In genomic region chr7:28720753-28721537, GRCm38 (mm10) we compare ENCODE assay signal across 22 mouse cellular contexts. TPM values are rescaled to one million over a fixed set of nuclear protein-coding genes. Genes with fewer than 3 reads are reported as not detected.
DNase-seq lines count a peak whose midpoint lies in the region; ATAC-seq and TF ChIP-seq lines count a peak whose summit lies in the region.
"Had no signal": no experiment of that assay in that cellular context is flagged by ENCODE, and none has a peak within 500 bp of the region (broad histone marks: within the 10 kb centered on the region; RNA-seq: fewer than 3 reads in every experiment).

No protein-coding gene starts in this region.

- no peak overlapping the region for H3K4me2 ChIP-seq in hindbrain, postnatal 0 days (ENCODE audit: low read depth, low read length)
- no peak overlapping the region for H3K4me2 ChIP-seq in hindbrain, embryonic 14.5 days (replicated peaks)

- no peak overlapping the region for H3K9ac ChIP-seq in hindbrain, postnatal 0 days (replicated peaks; ENCODE audit: low read length)
- no peak overlapping the region for H3K9ac ChIP-seq in hindbrain, embryonic 14.5 days

- no peaks in the 10 kb centered on the region for H3K36me3 ChIP-seq in hindbrain, postnatal 0 days (ENCODE audit: insufficient read depth, low read length)
- H3K36me3 ChIP-seq in hindbrain, embryonic 14.5 days (replicated peaks; ENCODE audit: control insufficient read depth, insufficient read depth): no peaks in the 10 kb centered on the region
- H3K36me3 ChIP-seq in thymus, adult 2 months (ENCODE audit: control insufficient read depth, insufficient read depth, low read length): no peaks in the 10 kb centered on the region
- H3K36me3 ChIP-seq: G1E had no signal

- no peak for ATAC-seq in hindbrain, postnatal 0 days
- ATAC-seq in hindbrain, embryonic 14.5 days (ENCODE audit: low FRiP score): no peak
- no peak for ATAC-seq in erythroblast, adult 5-6 weeks (replicated peaks; ENCODE audit: low FRiP score, poor library complexity, severe bottlenecking)
- ATAC-seq in CD4-positive, CD25-positive, alpha-beta regulatory T cell, adult 4 months: no peak

- H3K9me3 ChIP-seq in hindbrain, postnatal 0 days (ENCODE audit: low read length): no peaks in the 10 kb centered on the region
- no peaks in the 10 kb centered on the region for H3K9me3 ChIP-seq in hindbrain, embryonic 14.5 days (ENCODE audit: control insufficient read depth, low read length)
- H3K9me3 ChIP-seq: forebrain, embryonic 10.5 days had no signal

- peak; percentile 29 for DNase-seq in hindbrain, postnatal 0 days (ENCODE audit: low spot score)
- DNase-seq in hindbrain, embryonic 14.5 days (ENCODE audit: low spot score): no peak
- DNase-seq in thymus, adult 2 months: no peak
- no peak for DNase-seq in thymus, postnatal 4 days
- DNase-seq in forelimb bud, embryonic 11.5 days (ENCODE audit: low read depth, low spot score): peak; percentile 52
- DNase-seq in layer of hippocampus, adult 2 months (ENCODE audit: low spot score in 2 of 2): no peak
- DNase-seq: adrenal gland, postnatal 14 days; B cell, adult 2 months; kidney, adult 18-20 months; kidney, postnatal 36 days; layer of hippocampus, postnatal 36 days; right cerebral cortex, postnatal 14 days; thymus, postnatal 25 days had no signal

- H3K27ac ChIP-seq in hindbrain, postnatal 0 days: no peak overlapping the region
- H3K27ac ChIP-seq in hindbrain, embryonic 14.5 days: no peak overlapping the region
- H3K27ac ChIP-seq in thymus, adult 2 months (ENCODE audit: control insufficient read depth, insufficient read depth, low read length): peak overlapping the region; percentile 22; the same call in 1 of the 2 replicates
- H3K27ac ChIP-seq in layer of hippocampus, adult 2 months: no peak overlapping the region
- H3K27ac ChIP-seq: forebrain, embryonic 10.5 days had no signal

- H3K27me3 ChIP-seq in hindbrain, postnatal 0 days (ENCODE audit: insufficient read depth, low read length): no peaks in the 10 kb centered on the region
- H3K27me3 ChIP-seq in hindbrain, embryonic 14.5 days (ENCODE audit: control insufficient read depth, insufficient read depth, low read length): no peaks in the 10 kb centered on the region
- no peaks in the 10 kb centered on the region for H3K27me3 ChIP-seq in thymus, adult 2 months (ENCODE audit: control insufficient read depth, insufficient read depth, low read length)

- H3K4me3 ChIP-seq in hindbrain, postnatal 0 days (ENCODE audit: low read length): no peak overlapping the region
- H3K4me3 ChIP-seq in hindbrain, embryonic 14.5 days (replicated peaks; ENCODE audit: low read length): no peak overlapping the region
- H3K4me3 ChIP-seq in thymus, adult 2 months (ENCODE audit: control insufficient read depth, insufficient read depth, low read length): no peak overlapping the region
- no peak overlapping the region for H3K4me3 ChIP-seq in layer of hippocampus, adult 2 months
- H3K4me3 ChIP-seq: forebrain, embryonic 10.5 days had no signal

- H3K4me1 ChIP-seq in hindbrain, postnatal 0 days (ENCODE audit: insufficient read depth, low read length): peaks cover 5% of the 10 kb centered on the region; the same call in 1 of the 2 replicates
- H3K4me1 ChIP-seq in hindbrain, embryonic 14.5 days (replicated peaks; ENCODE audit: control insufficient read depth, insufficient read depth, low read length): 0 out of 2 replicates have a peak, but pooled peaks cover 9% of the 10 kb centered on the region
- H3K4me1 ChIP-seq in thymus, adult 2 months (replicated peaks; ENCODE audit: control insufficient read depth, insufficient read depth, low read length): peaks cover 18% of the 10 kb centered on the region

- 57% methylated on average over 3 of the region's 3 CpGs for WGBS in hindbrain, postnatal 0 days
- whole genome bisulfite sequencing in hindbrain, embryonic 14.5 days: 66% methylated on average over 3 of the region's 3 CpGs
- 67% methylated on average over 3 of the region's 3 CpGs for WGBS in thymus, adult 2 months

- no peak for TF ChIP-seq POLR2A in thymus, adult 2 months (IDR thresholded peaks at IDR 0.05; ENCODE audit: control insufficient read depth, extremely low read depth, insufficient read depth, low read length, poor library complexity)

- TF ChIP-seq CTCF in hindbrain, postnatal 0 days (IDR thresholded peaks at IDR 0.05; ENCODE audit: low read depth): no peak
- no peak for TF ChIP-seq CTCF in thymus, adult 2 months (IDR thresholded peaks at IDR 0.05; ENCODE audit: borderline replicate concordance, control insufficient read depth, extremely low read depth, insufficient read depth, low read length, poor library complexity)
- TF ChIP-seq CTCF in layer of hippocampus, adult 2 months (conservative IDR thresholded peaks at IDR 0.05): no peak

RNA-seq across cellular contexts. Expression of gene Fbxo17, which starts 4.3 kb away (rescaled TPM):
- total RNA-seq in hindbrain, postnatal 0 days (2014; rRNA removed): 3.7 and 5.0 TPM in 2 replicates
- 6.5 and 7.7 TPM in 2 replicates for polyA plus RNA-seq in hindbrain, postnatal 0 days (2015; fragmentation: Nextera tagmentation; extraction: Ambion mirVana)
- 2.3 TPM in 2 replicates for polyA plus RNA-seq in hindbrain, embryonic 14.5 days (2014; fragmentation: Nextera tagmentation; extraction: Ambion mirVana)
- polyA plus RNA-seq in thymus, adult 2 months (2012; rRNA removed): 5.0 and 6.2 TPM in 2 replicates
- 1.3 TPM in 1 of 2 replicates, not detected in the other for total RNA-seq in erythroblast, adult 5-6 weeks (2015; ENCODE audit: low replicate concordance)
- total RNA-seq in erythroblast, adult 5-6 weeks (2017; ENCODE audit: low replicate concordance): 2.4 TPM in 1 of 2 replicates, not detected in the other
- total RNA-seq in layer of hippocampus, adult 2 months (2021): 1 to 10 TPM in 1 of 2 experiments, under 1 TPM in 1; 0.98 to 1.4 TPM
- polyA plus RNA-seq in CD4-positive, CD25-positive, alpha-beta regulatory T cell, adult 4 months (2017; shearing (Covaris generic)): 10 to 100 TPM in 1 of 2 experiments, 1 to 10 TPM in 1; 9.8 to 15.6 TPM
- polyA plus RNA-seq: G1E had no signal

RNA-seq across cellular contexts. Expression of gene Mrps12, which starts 20.7 kb away (rescaled TPM):
- total RNA-seq in hindbrain, postnatal 0 days (2014; rRNA removed): 66.4 and 90.3 TPM in 2 replicates
- 110 and 111 TPM in 2 replicates for polyA plus RNA-seq in hindbrain, postnatal 0 days (2015; fragmentation: Nextera tagmentation; extraction: Ambion mirVana)
- 113 and 118 TPM in 2 replicates for polyA plus RNA-seq in hindbrain, embryonic 14.5 days (2014; fragmentation: Nextera tagmentation; extraction: Ambion mirVana)
- 74.4 and 84.5 TPM in 2 replicates for polyA plus RNA-seq in thymus, adult 2 months (2012; rRNA removed)
- 31.1 and 44.8 TPM in 2 replicates for total RNA-seq in erythroblast, adult 5-6 weeks (2015; ENCODE audit: low replicate concordance)
- 6.1 and 8.1 TPM in 2 replicates for total RNA-seq in erythroblast, adult 5-6 weeks (2017; ENCODE audit: low replicate concordance)
- 10 to 100 TPM; 57.5 to 57.9 TPM for total RNA-seq in layer of hippocampus, adult 2 months (2021)
- polyA plus RNA-seq in CD4-positive, CD25-positive, alpha-beta regulatory T cell, adult 4 months (2017; shearing (Covaris generic)): 10 to 100 TPM; 66.3 to 68.5 TPM

RNA-seq across cellular contexts. Expression of gene Sars2, which starts 20.8 kb away (rescaled TPM):
- total RNA-seq in hindbrain, postnatal 0 days (2014; rRNA removed): 17.3 and 17.9 TPM in 2 replicates
- 18.9 and 20.2 TPM in 2 replicates for polyA plus RNA-seq in hindbrain, postnatal 0 days (2015; fragmentation: Nextera tagmentation; extraction: Ambion mirVana)
- polyA plus RNA-seq in hindbrain, embryonic 14.5 days (2014; fragmentation: Nextera tagmentation; extraction: Ambion mirVana): 16.6 and 18.2 TPM in 2 replicates
- polyA plus RNA-seq in thymus, adult 2 months (2012; rRNA removed): 63.2 and 63.9 TPM in 2 replicates
- 0.84 TPM in 1 of 2 replicates, not detected in the other for total RNA-seq in erythroblast, adult 5-6 weeks (2015; ENCODE audit: low replicate concordance)
- total RNA-seq in erythroblast, adult 5-6 weeks (2017; ENCODE audit: low replicate concordance): 1.8 and 4.3 TPM in 2 replicates
- total RNA-seq in layer of hippocampus, adult 2 months (2021): 10 to 100 TPM; 13.9 to 14.3 TPM
- 10 to 100 TPM in 1 of 2 experiments, 1 to 10 TPM in 1; 8.5 to 11.7 TPM for polyA plus RNA-seq in CD4-positive, CD25-positive, alpha-beta regulatory T cell, adult 4 months (2017; shearing (Covaris generic))

RNA-seq across cellular contexts. Expression of gene Fbxo27, which starts 28.3 kb away (rescaled TPM):
- total RNA-seq in hindbrain, postnatal 0 days (2014; rRNA removed): 5.0 and 6.1 TPM in 2 replicates
- polyA plus RNA-seq in hindbrain, postnatal 0 days (2015; fragmentation: Nextera tagmentation; extraction: Ambion mirVana): 9.0 and 10.2 TPM in 2 replicates
- polyA plus RNA-seq in hindbrain, embryonic 14.5 days (2014; fragmentation: Nextera tagmentation; extraction: Ambion mirVana): 8.5 and 11.5 TPM in 2 replicates
- 19.1 and 26.5 TPM in 2 replicates for polyA plus RNA-seq in thymus, adult 2 months (2012; rRNA removed)
- 1.7 TPM in 1 of 2 replicates, not detected in the other for total RNA-seq in erythroblast, adult 5-6 weeks (2015; ENCODE audit: low replicate concordance)
- 0.28 TPM in 1 of 2 replicates, not detected in the other for total RNA-seq in erythroblast, adult 5-6 weeks (2017; ENCODE audit: low replicate concordance)
- 10 to 100 TPM; 24.4 to 27.1 TPM for total RNA-seq in layer of hippocampus, adult 2 months (2021)
- 1 to 10 TPM; 1.6 to 2.2 TPM for polyA plus RNA-seq in CD4-positive, CD25-positive, alpha-beta regulatory T cell, adult 4 months (2017; shearing (Covaris generic))
- total RNA-seq: common myeloid progenitor, adult 5-6 weeks; G1E; liver, adult 2 months had no signal
- polyA plus RNA-seq: G1E had no signal

RNA-seq across cellular contexts. Expression of gene Ccer2, which starts 35.0 kb away (rescaled TPM):
- total RNA-seq in hindbrain, postnatal 0 days (2014; rRNA removed): not detected in 2 replicates
- polyA plus RNA-seq in hindbrain, postnatal 0 days (2015; fragmentation: Nextera tagmentation; extraction: Ambion mirVana): 1.4 and 1.9 TPM in 2 replicates
- polyA plus RNA-seq in hindbrain, embryonic 14.5 days (2014; fragmentation: Nextera tagmentation; extraction: Ambion mirVana): 0.33 and 0.65 TPM in 2 replicates
- polyA plus RNA-seq in thymus, adult 2 months (2012; rRNA removed): 0.16 and 0.24 TPM in 2 replicates
- total RNA-seq in erythroblast, adult 5-6 weeks (2015; ENCODE audit: low replicate concordance): not detected in 2 replicates
- total RNA-seq in erythroblast, adult 5-6 weeks (2017; ENCODE audit: low replicate concordance): not detected in 2 replicates
- under 1 TPM; 0.34 to 0.36 TPM for total RNA-seq in layer of hippocampus, adult 2 months (2021)
- polyA plus RNA-seq in CD4-positive, CD25-positive, alpha-beta regulatory T cell, adult 4 months (2017; shearing (Covaris generic)): not detected
- total RNA-seq: adrenal gland, postnatal 14 days; common myeloid progenitor, adult 5-6 weeks; G1E; granulocyte monocyte progenitor cell, adult 5-6 weeks; liver, adult 2 months; megakaryocyte progenitor cell, adult 5-6 weeks had no signal
- polyA plus RNA-seq: forebrain, embryonic 10.5 days; G1E; heart, embryonic 14.5 days; liver, adult 2 months had no signal

Comparison
In these comparisons a context has a peak if more than half of its experiments do, and no peak if none do; other contexts are left out.
1. DNase-seq: peak in hindbrain, postnatal 0 days (single experiment) and forelimb bud, embryonic 11.5 days (single experiment); none in hindbrain, embryonic 14.5 days (single experiment), thymus, adult 2 months (single experiment), thymus, postnatal 4 days (single experiment) and layer of hippocampus, adult 2 months (0 of 2).